Mouse (Mus musculus): Measurements from ENCODE around the gene Trappc10. TPM values are rescaled to one million over a fixed set of nuclear protein-coding genes. Genes with fewer than 3 reads are reported as not detected.

The Trappc10 gene
- polyA plus RNA-seq, 1 experiment from 2014 or later = 28.1 TPM

DNA sequence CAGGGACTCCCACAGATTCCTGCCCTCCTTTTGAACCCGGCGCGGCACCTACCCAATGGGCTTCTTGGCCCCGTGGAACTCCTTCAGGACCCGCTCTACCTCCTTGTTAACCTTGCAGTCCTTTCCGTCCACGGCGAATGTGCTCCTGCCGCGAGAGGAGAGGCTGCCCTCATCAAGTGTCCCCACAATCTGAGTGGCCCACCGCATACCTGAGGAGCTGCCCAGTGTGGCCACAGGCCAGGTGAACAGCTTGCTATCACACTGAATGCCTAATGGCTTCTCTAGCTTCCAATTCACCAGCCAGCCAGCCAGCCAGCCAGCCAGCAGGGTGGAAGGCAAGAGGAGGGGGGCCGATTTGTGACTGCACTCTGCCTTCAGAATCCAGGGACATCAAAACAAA is 79.7 kb downstream of the Trappc10 start:
- H3K9ac ChIP-seq (ENCODE audit: low read depth, low read length) = no peak overlapping the region
- 93% methylated on average over 12 of the region's 12 CpGs for WGBS
- no peak overlapping the region for H3K4me3 ChIP-seq (ENCODE audit: low read depth, low read length)
- no peak overlapping the region for H3K4me2 ChIP-seq (replicated peaks; ENCODE audit: low read depth)
- no peak overlapping the region for H3K27ac ChIP-seq (ENCODE audit: low read depth, low read length)
- 0 out of 2 replicates have a peak, but pooled peaks cover 7% of the 10 kb centered on the region for H3K4me1 ChIP-seq (replicated peaks; ENCODE audit: control insufficient read depth, insufficient read depth, low read length)
- TF ChIP-seq CTCF (IDR thresholded peaks at IDR 0.05; ENCODE audit: low read depth) = no peak
- H3K27me3 ChIP-seq (replicated peaks; ENCODE audit: control insufficient read depth, insufficient read depth, low read length) = no peaks in the 10 kb centered on the region
- ATAC-seq = no peak
- peaks cover 68% of the 10 kb centered on the region for H3K36me3 ChIP-seq (ENCODE audit: control insufficient read depth, insufficient read depth)
- H3K9me3 ChIP-seq (ENCODE audit: control insufficient read depth) = no peaks in the 10 kb centered on the region

GRCm38 (mm10) chr10:78163923-78164322 is 80.5 kb downstream of the Trappc10 start:
- H3K9ac ChIP-seq (ENCODE audit: low read depth, low read length) = no peak overlapping the region
- H3K9me3 ChIP-seq (ENCODE audit: control insufficient read depth) = no peaks in the 10 kb centered on the region
- 0 out of 2 replicates have a peak, but pooled peaks have one; percentile 18 for ATAC-seq
- H3K36me3 ChIP-seq (ENCODE audit: control insufficient read depth, insufficient read depth) = peaks cover 68% of the 10 kb centered on the region
- H3K4me2 ChIP-seq (replicated peaks; ENCODE audit: low read depth) = no peak overlapping the region
- 0 out of 2 replicates have a peak, but pooled peaks cover 6% of the 10 kb centered on the region for H3K4me1 ChIP-seq (replicated peaks; ENCODE audit: control insufficient read depth, insufficient read depth, low read length)
- WGBS = 20% methylated on average over 4 of the region's 4 CpGs
- H3K4me3 ChIP-seq (ENCODE audit: low read depth, low read length) = no peak overlapping the region
- H3K27ac ChIP-seq (ENCODE audit: low read depth, low read length) = no peak overlapping the region
- no peaks in the 10 kb centered on the region for H3K27me3 ChIP-seq (replicated peaks; ENCODE audit: control insufficient read depth, insufficient read depth, low read length)
- peak; percentile 89 for TF ChIP-seq CTCF (IDR thresholded peaks at IDR 0.05; ENCODE audit: low read depth)

- H3K36me3 ChIP-seq (ENCODE audit: control insufficient read depth, insufficient read depth) = peaks cover 68% of the 10 kb centered on the region
- 95% methylated on average over 9 of the region's 9 CpGs for WGBS
Measured at GRCm38 (mm10) chr10:78163241-78163640, 81.2 kb downstream of the Trappc10 start.

DNA sequence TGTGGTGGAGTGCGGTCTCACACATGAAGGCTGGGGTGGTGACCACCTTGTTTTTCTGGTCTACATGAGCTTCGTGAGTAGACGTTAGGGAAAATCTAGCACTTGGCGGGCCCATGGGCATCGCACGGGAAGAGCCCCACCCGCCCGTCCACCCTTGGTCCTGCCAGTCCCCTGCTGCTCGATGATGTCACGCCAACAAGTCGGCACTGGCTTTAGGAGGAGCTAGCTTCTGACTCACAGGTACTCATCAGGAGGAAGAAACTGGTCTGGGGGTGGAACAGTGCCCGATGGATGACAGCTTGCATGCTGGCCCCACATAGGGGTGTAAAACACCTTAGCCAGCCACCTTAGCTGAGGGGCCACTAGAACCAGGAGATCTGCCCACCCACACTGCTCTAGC is 81.8 kb downstream of the Trappc10 start:
- TF ChIP-seq CTCF (IDR thresholded peaks at IDR 0.05; ENCODE audit: low read depth) = no peak
- Histone ChIP-seq H3K4me1 (replicated peaks; ENCODE audit: control insufficient read depth, insufficient read depth, low read length) (0 out of 2 replicates have a peak, but pooled peaks cover 3% of the 10 kb centered on the region), H3K27ac (ENCODE audit: low read depth, low read length) (no peak overlapping the region), H3K9ac (ENCODE audit: low read depth, low read length) (no peak overlapping the region), H3K36me3 (ENCODE audit: control insufficient read depth, insufficient read depth) (peaks cover 67% of the 10 kb centered on the region), H3K4me3 (ENCODE audit: low read depth, low read length) (no peak overlapping the region), H3K27me3 (replicated peaks; ENCODE audit: control insufficient read depth, insufficient read depth, low read length) (no peaks in the 10 kb centered on the region), H3K4me2 (replicated peaks; ENCODE audit: low read depth) (no peak overlapping the region), H3K9me3 (ENCODE audit: control insufficient read depth) (no peaks in the 10 kb centered on the region)
- 96% methylated on average over 12 of the region's 12 CpGs for WGBS
- ATAC-seq = no peak

More at GRCm38 (mm10) chr10:78163241-78163640, 81.2 kb downstream of the Trappc10 start:
- ATAC-seq = no peak
- TF ChIP-seq CTCF (IDR thresholded peaks at IDR 0.05; ENCODE audit: low read depth) = no peak
- no peaks in the 10 kb centered on the region for H3K9me3 ChIP-seq (ENCODE audit: control insufficient read depth)
- no peak overlapping the region for H3K9ac ChIP-seq (ENCODE audit: low read depth, low read length)
- H3K4me2 ChIP-seq (replicated peaks; ENCODE audit: low read depth) = no peak overlapping the region
- no peak overlapping the region for H3K27ac ChIP-seq (ENCODE audit: low read depth, low read length)
- H3K4me1 ChIP-seq (replicated peaks; ENCODE audit: control insufficient read depth, insufficient read depth, low read length) = 0 out of 2 replicates have a peak, but pooled peaks cover 3% of the 10 kb centered on the region
- H3K27me3 ChIP-seq (replicated peaks; ENCODE audit: control insufficient read depth, insufficient read depth, low read length) = no peaks in the 10 kb centered on the region
- no peak overlapping the region for H3K4me3 ChIP-seq (ENCODE audit: low read depth, low read length)

- peaks cover 52% of the 10 kb centered on the region for H3K36me3 ChIP-seq (ENCODE audit: control insufficient read depth, insufficient read depth)
- H3K9me3 ChIP-seq (ENCODE audit: control insufficient read depth) = no peaks in the 10 kb centered on the region
- H3K27ac ChIP-seq (ENCODE audit: low read depth, low read length) = no peak overlapping the region
- no peak overlapping the region for H3K4me2 ChIP-seq (replicated peaks; ENCODE audit: low read depth)
- no peak for ATAC-seq
- no peak for TF ChIP-seq CTCF (IDR thresholded peaks at IDR 0.05; ENCODE audit: low read depth)
- 82% methylated on average over 8 of the region's 8 CpGs for WGBS
- no peak overlapping the region for H3K4me3 ChIP-seq (ENCODE audit: low read depth, low read length)
- no peak overlapping the region for H3K9ac ChIP-seq (ENCODE audit: low read depth, low read length)
- H3K4me1 ChIP-seq (replicated peaks; ENCODE audit: control insufficient read depth, insufficient read depth, low read length) = 0 out of 2 replicates have a peak, but pooled peaks cover 3% of the 10 kb centered on the region
- no peaks in the 10 kb centered on the region for H3K27me3 ChIP-seq (replicated peaks; ENCODE audit: control insufficient read depth, insufficient read depth, low read length)
Measured at GRCm38 (mm10) chr10:78161096-78161495, 83.3 kb downstream of the Trappc10 start.

GRCm38 (mm10) chr10:78160369-78161095 is 83.9 kb downstream of the Trappc10 start:
- 89% methylated on average over 16 of the region's 16 CpGs for WGBS
- ATAC-seq = no peak

More at GRCm38 (mm10) chr10:78160369-78161095, 83.9 kb downstream of the Trappc10 start:
- H3K4me1 ChIP-seq (replicated peaks; ENCODE audit: control insufficient read depth, insufficient read depth, low read length) = 0 out of 2 replicates have a peak, but pooled peaks cover 3% of the 10 kb centered on the region
- H3K9ac ChIP-seq (ENCODE audit: low read depth, low read length) = no peak overlapping the region
- H3K27ac ChIP-seq (ENCODE audit: low read depth, low read length) = no peak overlapping the region
- H3K4me3 ChIP-seq (ENCODE audit: low read depth, low read length) = no peak overlapping the region
- H3K4me2 ChIP-seq (replicated peaks; ENCODE audit: low read depth) = no peak overlapping the region
- H3K36me3 ChIP-seq (ENCODE audit: control insufficient read depth, insufficient read depth) = peaks cover 46% of the 10 kb centered on the region
- no peak for TF ChIP-seq CTCF (IDR thresholded peaks at IDR 0.05; ENCODE audit: low read depth)
- no peaks in the 10 kb centered on the region for H3K27me3 ChIP-seq (replicated peaks; ENCODE audit: control insufficient read depth, insufficient read depth, low read length)
- no peaks in the 10 kb centered on the region for H3K9me3 ChIP-seq (ENCODE audit: control insufficient read depth)
